Mouse (Mus musculus) spleen, adult 10 weeks (tissue): ENCODE measurements around the gene Lmln. TPM values are rescaled to one million over a fixed set of nuclear protein-coding genes. Genes with fewer than 3 reads are reported as not detected.

Experiments used
- polyA plus RNA-seq: library from polyadenylated mRNA; stranded (reverse); fragments of 350-450 nt; fragmentation: Illumina TruSeq; extraction: RNeasy Lipid Tissue Mini Kit (QIAGEN cat#74804); gene quantifications from one replicate; pipeline ENCODE4 v1.2.3, GENCODE M21; 2015; ENCODE audit warnings: low replicate concordance; ENCODE audit not compliant: insufficient read depth

Lmln gene
- 1.3 TPM for polyA plus RNA-seq

GRCm38 (mm10) chr16:33062024-33062681 is at the start of gene Lmln:
Gene Lmln, plus strand, starts transcription at chr16:33062521.

GRCm38 (mm10) chr16:33056095-33056785 is 6.1 kb upstream of the Lmln start, which contains the start of the genes Iqcg and Rpl35a:
Gene Iqcg, minus strand, starts transcription at chr16:33056218.
Gene Rpl35a, plus strand, starts transcription at chr16:33056453.

Other genes with a start within 250 kb of the Lmln start
- 110 TPM for gene Fyttd1, start 185.0 kb upstream of the Lmln start, polyA plus RNA-seq
- gene Rubcn, start 184.8 kb upstream of the Lmln start, polyA plus RNA-seq, result 76.9 TPM
- gene Lrch3, start 148.4 kb upstream of the Lmln start, polyA plus RNA-seq, result 57.2 TPM
- 1.1 TPM for gene Iqcg, start 6.3 kb upstream of the Lmln start, polyA plus RNA-seq
- gene Rpl35a, start 6.1 kb upstream of the Lmln start, polyA plus RNA-seq, result 3,739 TPM
- gene Osbpl11, start 122.5 kb downstream of the Lmln start, polyA plus RNA-seq, result 18.0 TPM
- gene Snx4, start 188.9 kb downstream of the Lmln start, polyA plus RNA-seq, result 63.0 TPM